Mouse (Mus musculus): ENCODE measurements around the gene Gpc5.

GRCm38 (mm10) chr14:116384602-116385001 lies 1292.6 kb downstream of the Gpc5 start:
- TF ChIP-seq CTCF (IDR thresholded peaks at IDR 0.05; ENCODE audit: low read depth) (no peak), EP300 (IDR thresholded peaks at IDR 0.05; ENCODE audit: low read depth) (no peak)
